Mouse (Mus musculus): ENCODE measurements around the gene Zfp827.

The Zfp827 gene

DNA sequence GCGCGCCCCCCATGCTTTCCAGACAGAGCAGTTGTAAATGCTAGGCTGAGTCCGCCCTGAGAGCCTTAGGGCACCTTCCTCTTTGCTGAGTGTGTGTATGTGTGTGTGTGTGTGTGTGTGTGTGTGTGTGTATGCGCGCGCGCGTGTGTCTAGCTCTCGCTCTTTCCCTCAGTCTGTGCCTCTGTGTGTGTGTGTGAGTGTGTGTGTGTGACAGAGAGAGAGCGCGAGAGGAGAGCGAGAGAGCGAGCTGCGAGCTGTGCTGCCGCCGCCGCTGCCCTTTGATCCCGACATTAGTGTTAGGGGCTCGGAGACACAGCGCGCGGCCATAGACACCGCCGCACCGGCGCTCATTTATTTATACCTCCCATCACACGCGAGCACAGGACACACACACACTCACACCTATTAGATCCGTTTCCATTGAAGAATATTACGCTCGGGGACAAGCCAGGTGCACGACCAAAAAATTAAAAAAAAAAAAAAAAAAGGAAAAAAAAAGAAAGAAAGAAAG lies at the start of gene Zfp827:
Zfp827 (plus strand) TSS at position 461 of the 511 bp plus-strand sequence.
- peak; percentile 81 to 83 for DNase-seq

DNA sequence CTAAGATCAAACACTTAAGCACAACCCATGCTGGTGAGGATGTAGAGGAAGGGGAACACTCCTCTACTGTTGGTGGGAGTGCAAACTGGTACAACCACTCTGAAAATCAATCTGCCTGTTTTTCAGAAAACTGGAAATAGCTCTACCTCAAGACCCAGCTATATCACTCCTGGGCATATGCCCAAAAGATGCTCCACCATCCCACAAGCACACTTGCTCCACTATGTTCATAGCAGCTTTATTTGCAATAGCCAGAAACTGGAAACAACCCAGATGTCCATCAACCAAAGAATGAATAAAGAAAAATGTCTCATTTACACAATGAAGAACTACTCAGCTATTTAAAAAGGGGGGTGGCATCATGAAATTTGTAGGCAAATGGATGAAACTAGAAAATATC lies 23.9 kb upstream of the Zfp827 start:
- no peak for DNase-seq

DNA sequence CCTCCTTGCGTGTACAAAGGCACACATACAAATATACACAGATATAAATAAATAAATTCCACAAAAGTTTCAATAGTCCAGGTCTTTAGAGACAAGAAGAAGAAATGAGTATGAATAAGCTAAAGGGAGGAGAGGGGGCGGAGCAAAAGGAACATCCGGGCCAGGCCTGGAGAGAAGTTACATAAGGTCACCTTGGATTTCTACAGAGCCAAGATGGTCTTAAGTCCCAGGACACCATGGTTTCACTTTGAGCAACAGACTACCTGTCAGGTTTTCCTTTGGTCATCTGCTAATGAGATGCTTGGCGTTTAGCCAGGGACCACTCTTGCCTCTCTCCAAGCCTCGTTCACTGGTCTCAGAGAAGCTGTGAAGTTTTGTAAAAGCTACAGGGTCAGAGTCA lies 13.2 kb upstream of the Zfp827 start:
- DNase-seq: no peak

DNA sequence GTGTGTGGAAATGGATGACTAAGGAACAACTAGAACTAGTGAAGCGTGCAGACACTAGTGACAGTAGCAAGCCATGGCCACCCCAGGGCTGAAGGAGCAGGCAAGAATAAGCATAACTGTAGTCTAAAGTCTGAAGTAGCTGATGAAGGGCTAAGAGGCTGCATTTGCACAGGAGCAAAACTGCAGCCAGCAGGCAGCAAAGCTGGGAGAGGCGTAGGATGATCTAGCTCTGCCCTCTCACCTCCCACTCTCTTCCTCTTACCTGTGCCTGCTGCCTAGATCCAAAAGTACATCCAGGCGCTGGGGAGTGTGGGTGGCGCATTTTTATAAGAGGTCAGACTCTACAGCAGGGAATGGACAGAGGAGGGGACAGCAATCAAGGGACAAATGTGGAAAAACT lies 12.2 kb upstream of the Zfp827 start:
- no peak for DNase-seq

DNA sequence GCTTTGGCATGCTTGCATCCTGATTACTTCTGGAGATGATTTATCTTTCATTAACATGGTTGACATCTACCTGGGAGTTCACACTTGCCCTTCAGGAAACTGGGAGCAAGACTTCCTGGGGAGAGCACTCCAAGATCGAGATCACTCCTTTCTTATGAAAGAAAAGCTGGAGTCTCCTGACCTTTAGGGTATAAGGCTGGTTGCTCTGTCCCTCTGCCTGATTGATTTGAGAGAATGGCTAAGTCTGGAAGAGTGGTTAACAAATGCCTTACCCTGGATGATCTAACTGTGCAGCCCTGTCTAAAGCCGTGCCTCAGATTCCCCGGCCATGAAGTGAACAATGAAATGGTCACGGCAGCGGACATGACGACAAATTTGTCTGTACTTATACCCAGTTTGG lies 11.7 kb upstream of the Zfp827 start:
- no peak for DNase-seq

DNA sequence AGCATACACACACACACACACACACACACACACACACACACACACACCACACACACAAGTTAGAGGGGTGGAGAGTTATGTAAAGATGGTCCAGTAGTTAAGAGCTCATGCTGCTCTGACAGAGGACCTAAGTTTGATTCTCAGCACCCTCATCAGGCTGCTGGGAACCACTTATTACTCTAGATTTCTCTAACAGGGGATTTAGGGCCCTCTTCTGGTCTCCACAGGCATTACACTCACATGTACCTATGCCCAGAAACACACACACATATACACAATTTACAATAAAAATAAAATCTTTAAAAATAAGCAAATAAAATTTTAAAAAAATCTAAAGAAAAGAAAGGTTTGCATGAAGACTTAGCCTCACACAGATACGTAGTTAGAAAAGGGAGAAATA lies 4.3 kb upstream of the Zfp827 start:
- DNase-seq: no peak

DNA sequence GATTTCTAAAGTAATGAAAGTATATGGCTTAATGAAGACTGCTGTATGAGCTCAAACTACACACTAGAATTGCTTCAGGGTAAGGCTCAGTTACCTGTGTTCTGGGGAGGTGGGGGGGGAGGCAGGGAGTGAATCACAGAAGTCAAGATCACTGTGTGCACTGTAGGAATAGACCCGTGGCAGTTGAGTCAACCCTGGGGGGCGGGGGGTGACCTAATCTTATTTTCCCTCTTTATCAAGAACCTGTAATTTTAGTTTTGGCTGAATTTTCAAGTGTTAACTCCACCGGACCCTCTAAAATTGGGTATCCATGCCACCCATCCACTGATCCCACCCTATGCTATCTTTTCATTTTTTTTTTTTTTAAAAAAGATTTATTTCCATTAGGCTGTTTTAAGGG lies 918 bp upstream of the Zfp827 start:
- DNase-seq: no peak

DNA sequence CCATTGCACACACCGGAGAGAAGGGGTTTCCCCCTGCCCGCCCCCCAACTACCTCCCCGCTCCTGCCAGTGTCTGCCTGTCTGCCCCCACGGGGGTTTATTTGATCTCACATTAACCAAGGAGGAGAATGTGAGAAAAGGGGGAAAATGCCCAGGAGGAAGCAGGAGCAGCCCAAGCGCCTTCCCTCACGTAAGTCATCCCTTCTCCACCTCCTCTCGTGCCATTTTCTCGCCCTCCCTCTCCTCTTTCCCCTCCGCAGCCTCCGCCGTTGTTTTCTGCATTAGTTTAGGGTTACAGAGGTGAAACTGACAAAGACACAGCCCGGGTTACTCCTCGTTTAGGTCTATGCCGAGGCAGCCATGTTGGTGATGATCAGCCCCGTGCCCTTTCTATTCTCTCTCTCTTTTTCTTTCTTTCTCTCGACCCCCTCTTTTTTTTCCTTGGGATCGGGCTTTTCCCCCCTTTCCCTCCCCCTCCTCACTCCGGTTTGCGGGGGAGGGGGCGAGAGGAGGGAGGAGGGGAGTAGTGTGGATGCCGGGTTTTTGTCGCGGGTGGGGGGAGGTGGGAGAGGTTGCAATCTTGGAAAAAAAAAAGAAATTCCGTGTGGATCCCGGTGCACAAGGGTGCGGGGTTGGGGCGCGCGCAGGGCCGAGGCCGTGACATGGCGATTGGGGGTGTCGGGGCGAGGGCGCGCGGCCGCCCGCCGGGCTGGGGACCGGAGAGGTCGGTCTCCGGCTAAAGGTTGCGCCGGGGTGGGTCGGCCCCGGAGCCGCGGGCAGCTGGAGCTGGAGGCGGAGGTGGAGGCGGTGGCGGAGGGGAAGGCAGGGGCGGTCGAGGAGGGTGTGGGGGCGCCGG lies 531 bp downstream of the Zfp827 start:
- peak; percentile 70 to 74 for DNase-seq

DNA sequence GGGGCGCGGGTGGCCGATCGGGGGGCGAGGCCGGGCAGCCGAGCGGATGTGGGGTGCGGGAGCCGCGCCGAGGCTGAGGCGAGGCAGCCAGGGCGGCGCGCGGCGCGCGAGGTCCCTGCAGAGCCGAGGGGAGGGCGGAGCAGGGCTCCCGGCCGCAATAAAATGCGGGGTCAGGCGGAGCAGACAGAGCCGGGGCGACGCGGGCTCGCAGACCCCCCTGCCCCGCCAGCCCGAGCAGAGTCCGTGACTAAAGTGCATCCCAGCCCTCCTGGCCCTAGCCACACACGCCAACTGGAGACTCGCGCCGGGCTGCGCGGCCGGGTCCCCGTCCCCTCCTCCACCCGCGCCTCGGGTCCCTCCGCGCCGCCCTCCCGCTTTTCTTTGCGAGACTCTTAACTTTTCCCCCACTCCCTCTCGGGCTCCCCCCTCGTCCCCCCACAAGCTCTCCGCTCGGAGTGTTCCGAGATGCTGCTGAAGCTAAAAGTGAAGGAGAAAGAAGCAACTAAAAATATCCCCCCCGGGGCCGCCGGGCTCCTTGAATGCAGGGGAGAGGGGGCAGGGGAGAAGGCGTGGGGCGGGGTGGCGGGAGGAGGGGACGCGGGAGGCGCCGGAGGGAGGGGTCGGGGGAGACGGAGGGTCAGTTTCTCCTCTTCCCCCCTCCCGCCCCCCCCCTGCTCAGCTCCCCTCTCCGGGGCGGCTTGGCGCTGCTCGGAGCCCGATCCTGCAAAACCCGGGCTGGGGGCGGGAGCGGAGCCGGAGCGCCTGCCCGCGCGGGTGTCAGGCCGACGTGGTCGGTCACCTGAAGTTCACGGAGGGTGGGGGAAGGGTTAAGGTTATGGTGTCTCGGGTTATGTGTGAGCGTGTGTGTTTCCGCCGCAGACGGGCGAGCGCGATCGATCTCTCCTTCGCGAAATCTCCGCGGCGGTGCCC lies 1.4 kb downstream of the Zfp827 start:
- DNase-seq: peak; percentile 78 to 84

DNA sequence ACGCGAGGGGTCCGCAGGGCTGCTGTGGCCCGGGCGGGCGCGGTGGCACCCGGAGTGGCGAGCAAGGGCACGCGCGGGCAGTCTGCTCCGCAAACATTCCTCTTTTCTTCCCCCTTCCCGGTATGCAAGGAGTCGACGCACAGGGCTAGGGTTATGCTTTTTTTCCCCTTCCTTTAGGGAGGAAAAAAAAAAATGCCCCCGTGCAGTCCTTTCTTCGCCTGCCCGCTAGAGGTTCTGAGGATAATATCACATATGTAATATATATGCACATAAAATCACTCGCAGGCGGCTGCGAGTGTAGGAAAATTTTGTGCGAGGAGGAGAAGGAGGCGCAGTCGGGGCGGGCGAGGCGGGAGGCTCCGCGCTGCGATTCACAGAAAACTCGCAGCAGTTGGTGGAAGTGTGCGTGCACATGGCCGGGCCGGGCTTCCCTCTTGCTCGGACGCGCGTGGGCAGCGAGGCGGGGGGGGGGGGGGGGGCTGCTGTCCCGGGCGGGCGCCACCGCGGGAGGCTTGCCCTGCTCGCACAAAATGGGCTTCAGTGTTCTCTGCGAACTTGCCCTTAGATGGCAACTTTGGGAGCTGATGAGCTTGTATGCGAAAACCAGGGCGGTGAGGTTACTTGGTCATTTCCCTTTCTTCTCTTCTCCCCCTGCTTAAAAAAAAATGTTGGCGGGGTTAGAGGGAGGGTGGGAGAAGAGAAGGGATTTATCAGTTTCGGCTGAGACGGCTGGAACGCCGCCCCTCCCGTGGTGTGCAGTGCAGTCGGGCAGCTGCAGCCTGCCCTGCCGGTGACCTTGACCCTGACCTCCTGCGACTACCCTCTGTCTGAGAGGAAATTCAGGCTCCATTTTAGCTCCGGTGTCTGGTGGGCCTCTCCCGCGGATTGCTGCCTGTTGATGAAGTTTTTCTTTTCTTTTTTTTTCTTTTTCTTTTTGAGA lies 2.4 kb downstream of the Zfp827 start:
- DNase-seq: peak; percentile 72 to 77

DNA sequence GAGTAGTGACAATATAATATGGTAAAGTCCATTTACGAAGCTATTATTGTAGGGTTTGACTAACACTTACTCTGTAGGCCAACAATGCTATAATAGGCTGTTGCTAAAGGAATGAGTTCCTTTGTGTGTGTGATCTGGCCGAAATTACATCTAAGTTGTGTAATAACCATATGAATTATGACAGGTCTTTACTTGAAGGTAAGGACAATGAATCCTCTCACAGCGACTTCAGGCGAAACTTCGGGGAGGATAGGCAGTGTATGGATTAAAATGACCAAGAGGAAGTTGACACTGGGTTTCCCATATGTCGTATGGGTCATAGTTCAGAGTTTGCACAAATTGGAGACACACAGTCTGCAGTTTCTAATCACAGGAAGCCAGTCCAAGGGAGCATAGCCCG lies 9.3 kb downstream of the Zfp827 start:
- DNase-seq: no peak

DNA sequence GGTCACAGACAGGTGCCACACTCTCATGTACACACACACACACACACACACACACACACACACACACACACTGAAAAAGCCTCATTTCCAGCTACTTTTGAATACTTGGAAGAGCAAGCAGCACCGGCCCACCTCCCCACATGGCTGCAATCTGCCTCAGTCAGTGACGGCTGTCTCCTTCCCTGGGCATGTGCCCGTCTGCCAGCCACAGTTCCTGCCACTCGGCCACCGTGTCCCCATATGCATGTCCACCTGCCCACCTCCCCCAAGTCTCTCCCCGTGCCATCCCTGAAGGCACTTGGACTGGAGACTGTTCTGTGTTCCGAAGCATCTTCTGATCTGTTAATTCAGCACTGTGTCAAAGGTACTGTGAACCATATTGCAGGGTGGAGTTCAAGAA lies 9.8 kb downstream of the Zfp827 start:
- peak; percentile 48 to 61 for DNase-seq

DNA sequence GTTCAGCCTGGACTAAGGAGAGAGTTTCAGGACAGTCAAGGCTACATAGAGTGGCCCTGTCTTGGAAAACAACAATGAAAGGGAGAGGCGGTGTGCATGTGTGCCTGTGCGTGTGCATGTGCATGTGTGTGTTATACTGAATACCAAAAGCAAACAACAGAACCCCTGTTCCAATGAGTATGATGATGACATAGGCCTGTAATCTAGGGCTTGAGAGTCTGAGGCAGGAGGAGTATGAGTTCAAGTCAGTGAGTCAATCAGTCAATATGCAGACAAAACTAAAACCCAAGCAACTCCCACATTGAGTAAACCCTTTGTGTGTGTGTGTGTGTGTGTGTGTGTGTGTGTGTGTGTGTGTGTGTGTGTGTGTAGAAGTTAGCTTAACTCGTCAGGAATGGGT lies 13.2 kb downstream of the Zfp827 start:
- DNase-seq: no peak

DNA sequence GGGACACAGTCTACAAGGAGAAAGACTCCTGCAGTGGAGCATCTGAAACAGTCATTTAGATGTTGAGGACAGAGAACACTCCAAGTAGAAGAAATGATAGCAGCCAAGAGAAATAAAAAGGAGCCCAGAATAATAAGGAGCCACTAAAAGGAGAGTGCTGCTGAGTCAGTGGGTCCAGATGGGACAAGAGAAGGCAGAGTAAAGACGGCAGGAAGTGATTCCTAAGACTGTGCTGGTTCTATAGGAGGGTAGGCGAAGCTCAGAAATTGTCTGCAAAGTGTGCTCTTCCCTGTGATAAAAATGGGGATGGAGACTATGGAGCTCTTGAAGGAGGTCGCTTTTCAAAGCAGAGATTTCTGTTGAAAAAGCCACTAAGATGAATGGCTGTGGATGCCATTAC lies 14.0 kb downstream of the Zfp827 start:
- no peak for DNase-seq

DNA sequence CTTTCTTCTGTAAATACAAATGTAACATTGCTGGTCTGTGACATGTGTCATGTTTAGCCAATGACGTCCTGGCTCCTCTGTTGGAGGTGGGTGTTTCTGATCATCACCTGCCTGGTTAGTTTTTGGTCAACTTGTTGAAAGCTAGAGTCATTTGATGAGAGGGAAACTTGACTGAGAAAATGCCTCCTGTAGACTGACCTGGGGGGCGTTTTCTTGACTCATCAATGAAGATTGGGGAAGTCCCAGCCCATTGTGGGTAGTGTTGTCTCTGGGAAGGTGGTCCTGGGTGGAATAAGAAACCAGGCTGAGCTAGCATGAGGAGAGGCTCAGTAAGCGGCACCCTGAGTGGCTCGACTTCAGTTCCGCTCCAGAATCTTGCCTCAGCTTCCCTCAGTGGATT lies 16.4 kb downstream of the Zfp827 start:
- DNase-seq: no peak

DNA sequence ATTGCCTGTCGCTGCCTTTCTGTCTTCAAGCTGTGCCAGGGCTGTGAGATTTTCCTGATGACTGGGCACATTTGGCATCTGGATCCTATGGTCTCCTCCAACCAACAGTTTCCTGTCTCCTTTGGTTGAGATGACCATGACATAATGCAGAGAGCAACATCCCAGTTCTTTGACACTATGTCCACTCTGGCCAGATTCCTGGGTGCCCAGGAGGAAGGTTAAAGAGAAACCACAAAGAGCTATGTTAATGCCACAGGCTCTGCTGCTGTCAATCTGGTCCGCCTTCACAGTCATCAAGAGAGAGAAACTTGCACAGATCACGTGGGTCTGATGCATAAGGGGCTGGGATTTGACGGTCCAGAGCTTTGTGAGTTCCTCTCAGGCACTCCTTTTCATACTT lies 18.4 kb downstream of the Zfp827 start:
- DNase-seq: no peak

DNA sequence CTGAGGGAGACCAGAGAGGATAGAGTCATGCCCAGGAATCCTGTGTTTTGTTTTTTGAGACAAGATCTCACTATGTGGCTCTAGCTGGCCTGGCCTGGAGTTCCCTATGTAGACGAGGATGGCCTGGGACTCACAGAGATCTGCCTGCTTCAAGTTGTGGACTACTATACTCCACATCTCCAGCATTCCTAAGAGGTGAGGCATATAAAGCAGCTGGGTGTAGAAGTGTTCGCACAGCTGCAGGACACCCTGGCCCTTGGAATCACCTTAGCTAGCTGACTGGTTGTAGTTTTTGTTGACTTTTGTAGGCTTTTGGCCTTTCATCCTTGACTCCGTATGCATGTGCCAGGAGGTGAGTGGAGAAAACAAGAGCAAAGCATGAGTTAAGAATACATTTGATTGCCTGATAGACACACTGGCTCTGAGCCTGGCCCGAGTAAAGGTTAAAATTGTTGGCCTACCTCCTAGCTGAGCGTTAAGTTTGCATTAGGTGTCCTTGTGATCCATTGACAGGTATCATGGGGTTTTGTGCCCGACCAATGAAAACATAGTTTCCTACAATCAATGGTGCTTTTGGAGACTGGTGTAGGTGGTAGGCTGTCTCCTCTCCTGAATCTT lies 20.3 kb downstream of the Zfp827 start:
- DNase-seq: no peak

DNA sequence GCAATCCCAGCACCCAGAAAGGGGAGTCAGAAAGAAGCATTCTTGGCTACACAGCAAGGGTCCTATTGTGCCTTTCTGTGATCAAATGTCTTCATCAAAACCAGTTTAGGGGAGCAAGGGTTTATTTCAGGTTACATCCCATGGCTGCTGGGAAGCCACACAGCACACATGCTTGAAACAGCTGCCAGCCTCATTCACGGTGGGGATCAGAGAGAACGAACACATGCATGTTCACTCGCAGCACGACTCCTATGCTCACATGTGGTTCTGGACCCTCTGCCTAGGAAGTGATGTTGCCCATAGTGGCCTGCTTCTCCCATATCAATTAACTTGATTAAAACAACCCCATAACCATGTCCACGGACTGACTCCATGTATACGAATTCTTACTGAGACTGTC lies 26.0 kb downstream of the Zfp827 start:
- no peak for DNase-seq

DNA sequence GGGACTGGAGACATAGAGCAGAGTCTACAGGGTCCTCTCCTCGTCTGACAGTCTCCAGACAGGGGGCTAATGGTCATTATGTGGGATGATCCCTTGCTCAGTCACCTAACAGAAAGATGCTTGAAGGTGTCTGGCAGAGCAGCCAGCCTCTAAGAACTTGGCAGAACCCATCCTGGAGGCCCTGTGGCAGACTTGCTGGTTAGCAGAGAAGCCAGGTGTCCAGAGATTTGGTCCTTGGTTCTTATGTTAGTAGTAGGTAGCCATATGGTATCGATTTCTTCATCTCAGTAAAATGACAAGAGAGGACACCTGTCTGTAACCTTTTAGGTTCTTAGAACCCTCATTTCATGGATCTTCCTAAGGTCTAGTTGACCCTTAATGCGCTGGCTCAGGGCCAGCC lies 28.9 kb downstream of the Zfp827 start:
- peak in 1 of 2 experiments; percentile 46 for DNase-seq

DNA sequence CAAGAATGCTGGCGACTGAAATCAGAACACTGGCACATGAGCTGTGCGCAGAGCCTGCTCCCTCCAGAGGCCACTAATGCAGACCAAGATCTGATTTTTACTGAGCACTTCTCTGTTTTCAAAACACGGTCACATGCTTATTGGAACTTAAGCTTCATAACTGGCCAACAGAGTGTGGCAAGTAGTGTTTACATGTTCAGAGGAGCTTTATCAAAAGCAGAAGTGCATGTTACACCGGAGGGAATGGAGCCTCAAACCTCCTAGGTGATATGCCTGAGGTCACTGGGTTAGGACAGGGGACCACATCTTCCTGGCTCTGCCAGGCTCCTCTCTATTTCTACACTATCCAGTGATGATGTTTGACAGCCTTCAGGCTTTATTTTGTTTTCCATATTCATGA lies 31.1 kb downstream of the Zfp827 start:
- DNase-seq: no peak

DNA sequence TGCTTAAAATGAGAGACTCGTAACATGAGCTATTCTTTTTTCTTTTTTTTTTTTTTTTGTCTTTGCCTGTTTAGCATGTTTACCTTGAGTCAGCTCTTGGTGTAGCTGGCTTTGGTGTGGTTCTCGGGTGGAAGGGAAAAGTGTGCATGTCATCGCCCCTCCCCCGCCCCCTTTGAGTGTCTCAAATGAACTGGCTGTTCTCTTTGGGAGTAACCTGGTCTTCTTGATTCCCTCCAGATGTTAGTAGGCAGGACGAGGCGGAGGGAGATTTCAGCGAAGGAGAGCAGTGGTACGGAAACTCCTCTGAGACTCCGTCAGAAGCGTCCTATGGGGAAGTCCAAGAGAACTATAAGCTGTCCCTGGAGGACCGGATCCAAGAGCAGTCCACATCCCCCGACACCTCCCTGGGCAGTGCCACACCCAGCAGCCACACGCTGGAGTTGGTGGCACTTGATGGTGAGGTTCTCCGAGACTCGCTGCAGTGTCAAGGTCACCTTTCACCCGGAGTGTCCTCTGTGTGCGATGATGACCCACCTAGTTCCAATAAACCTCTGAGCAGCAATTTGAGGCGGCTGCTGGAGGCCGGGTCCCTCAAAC lies 31.9 kb downstream of the Zfp827 start:
- DNase-seq: no peak

DNA sequence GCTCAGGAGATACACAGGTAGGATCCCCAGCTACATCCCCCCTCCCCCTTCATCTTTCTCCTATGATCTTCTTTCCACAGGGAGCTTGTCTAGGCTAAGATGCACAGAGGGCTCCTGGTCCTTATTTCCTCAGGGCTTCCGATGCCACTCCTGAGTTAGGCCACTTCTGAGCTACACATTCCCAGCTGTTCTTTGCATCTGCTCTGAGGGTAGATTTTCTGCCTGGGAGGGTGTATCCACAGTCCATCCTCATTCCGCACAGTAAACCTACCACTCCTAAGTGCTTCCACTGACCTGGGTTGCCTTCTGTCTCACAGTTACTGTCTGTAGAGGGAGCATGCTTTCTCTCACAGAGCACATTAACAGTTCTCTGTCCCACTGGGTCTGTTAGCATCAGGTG lies 37.7 kb downstream of the Zfp827 start:
- DNase-seq: no peak

All from cerebellum, postnatal 25 days (tissue).